Mouse (Mus musculus): ENCODE measurements around the gene Sox8.

Sox8 gene

DNA sequence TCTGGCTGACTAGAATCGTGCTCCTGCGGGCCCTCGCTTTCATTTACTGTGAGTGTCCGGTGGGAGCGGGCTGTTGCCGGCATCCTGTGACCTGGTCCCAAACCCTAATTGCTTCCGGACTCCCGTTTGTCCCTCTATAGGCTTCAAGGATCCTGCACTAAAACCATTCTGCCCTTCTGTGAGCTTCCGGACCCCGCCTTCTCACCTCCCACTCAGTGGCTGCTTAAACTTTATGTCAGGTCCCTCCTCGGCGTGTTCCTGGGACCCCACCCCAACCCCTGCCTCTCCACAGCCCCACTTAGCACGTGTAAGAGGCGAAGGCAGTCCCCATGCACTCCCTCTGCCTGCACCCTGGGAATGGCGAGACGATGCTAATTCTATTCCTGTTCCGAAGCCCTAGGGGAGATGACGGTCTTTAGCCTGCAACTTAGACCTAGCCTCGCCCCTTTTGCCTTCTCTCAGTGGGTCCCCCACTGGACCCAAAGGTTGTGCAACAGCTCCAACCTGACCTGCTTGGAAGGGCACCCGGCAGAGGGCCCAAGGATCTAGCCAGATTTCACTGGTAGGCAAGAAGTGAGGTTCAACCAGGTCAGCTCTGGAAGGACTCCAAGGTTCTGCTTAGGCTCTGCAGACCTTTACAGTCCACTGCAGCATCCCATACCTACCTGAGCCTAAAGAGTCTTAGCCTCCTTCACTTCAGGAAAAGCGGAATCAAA is 9.0 kb upstream of the Sox8 start:
- no peak for DNase-seq (ENCODE audit: low read depth, low spot score)

DNA sequence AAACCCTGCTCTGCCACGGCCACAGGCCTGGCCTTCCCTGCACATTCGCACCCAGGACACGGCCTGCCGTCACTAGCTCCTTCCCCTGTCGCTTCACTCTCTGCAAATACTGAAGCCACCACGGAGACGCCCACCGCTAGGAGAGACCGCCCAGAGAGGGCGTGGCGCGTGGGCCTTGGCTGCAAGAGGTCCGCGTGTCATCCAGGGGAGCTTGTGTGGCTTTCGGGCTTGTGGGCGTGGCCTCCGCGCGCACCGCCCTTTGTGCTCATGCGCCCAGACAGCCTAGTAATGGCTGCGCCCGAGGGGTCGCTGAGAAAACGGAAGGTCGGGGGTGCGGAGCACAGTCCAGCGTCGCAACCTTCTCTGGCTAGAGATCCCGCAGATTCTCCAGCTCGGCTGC is 8.4 kb upstream of the Sox8 start, which contains the start of gene Lmf1:
Gene Lmf1, plus strand, starts transcription at position 166 of the 400 bp plus-strand sequence.
- peak; percentile 86 for DNase-seq (ENCODE audit: low read depth, low spot score)

GRCm38 (mm10) chr17:25577702-25578101 is 7.2 kb upstream of the Sox8 start:
- no peak for DNase-seq (ENCODE audit: low read depth, low spot score)

GRCm38 (mm10) chr17:25577263-25577662 is 6.8 kb upstream of the Sox8 start:
- DNase-seq (ENCODE audit: low read depth, low spot score), result no peak

- DNase-seq (ENCODE audit: low read depth, low spot score), result no peak
Measured at GRCm38 (mm10) chr17:25576034-25576433, 5.5 kb upstream of the Sox8 start.

DNA sequence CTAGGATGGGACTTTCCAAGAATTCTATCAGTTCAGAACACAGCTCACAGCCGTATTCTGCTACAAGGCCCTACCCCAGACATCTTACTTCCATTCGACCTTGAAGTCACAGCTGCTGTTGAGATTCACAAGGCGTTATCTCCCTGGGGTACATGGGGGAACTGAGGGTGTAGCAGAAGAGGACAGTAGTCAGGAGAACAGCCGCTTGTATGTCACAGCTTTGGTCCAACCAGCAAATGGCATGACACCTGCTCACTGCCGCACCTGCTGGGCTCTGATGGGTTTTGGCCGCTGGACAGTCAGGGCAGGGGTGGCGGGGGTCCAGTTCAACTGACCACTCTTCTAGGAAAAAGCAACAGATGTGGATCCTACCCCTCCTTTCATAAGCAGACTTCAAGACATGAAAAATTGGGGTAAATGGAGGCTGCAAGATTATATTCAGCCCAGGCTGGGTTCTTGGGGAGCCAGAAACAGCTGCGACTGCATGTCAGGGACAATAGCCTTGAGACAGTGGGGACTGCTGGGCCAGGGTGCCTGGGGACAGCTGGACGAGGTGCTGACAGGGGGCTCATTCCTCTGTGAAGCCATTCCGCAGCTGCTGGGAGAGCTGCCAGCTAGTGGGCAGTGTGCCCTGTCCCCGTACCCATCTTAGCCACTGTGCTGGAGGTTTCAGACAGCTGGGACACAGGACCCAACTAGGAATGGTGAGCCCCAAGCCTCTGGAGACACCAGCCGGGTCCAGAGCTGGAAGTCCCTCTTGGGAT is 4.9 kb upstream of the Sox8 start:
- DNase-seq (ENCODE audit: low read depth, low spot score), result no peak

DNA sequence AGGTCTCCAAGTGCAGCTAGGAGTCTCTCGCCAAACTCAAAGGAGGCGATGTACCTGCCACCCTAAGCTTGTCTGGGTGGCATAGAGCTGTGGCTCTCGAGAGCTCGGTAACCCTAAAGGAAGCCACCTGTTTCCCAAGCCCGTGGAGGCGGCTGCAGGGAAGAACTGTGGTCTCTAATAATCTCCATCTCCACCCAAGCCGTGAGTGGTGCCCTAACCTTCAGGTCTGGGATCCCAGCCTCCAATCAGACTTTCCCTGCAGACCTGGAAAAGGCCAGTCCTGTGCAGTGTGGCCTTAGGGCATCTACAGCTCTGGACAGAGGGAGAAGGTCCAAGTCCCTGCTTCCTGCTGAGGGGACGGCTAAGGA is 951 bp upstream of the Sox8 start:
- no peak for DNase-seq (ENCODE audit: low read depth, low spot score)

DNA sequence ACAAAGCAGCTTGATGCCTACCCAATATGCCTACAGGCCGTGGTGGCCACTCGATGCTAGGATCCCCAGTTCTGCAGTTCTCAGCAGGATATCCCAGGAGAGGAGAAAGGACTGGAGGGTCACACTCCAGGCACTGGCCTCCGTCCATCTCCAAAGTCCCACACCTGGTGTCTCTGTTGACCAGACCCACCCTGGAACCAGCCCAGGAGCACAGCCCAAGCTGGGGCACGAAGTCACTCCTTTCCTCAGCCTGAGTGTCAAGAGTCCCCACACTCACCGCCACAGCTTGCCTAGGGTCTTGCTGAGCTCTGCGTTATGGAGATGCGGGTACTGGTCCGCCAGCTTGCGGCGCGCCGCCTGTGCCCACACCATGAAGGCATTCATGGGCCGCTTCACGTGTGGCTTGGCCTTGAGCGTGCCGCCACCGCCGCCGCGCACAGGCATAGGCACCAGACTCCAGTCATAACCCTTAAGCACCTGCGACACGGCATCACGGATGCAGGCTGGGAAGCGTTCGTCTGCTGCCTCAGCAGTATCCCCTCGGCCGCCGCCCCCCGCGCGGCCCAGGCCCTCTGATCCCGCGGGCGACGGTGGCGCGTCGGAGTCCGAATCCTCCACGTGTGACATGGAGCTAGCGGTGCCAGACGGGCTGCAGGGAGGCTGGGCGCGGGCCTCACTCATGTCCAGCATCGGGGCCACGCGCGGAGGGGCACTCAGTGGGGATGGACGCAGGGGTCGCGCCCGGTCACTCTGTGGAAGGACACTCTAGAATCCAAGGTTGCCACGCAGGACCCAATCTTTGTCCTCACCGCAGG is 446 bp downstream of the Sox8 start:
- no peak for DNase-seq (ENCODE audit: low read depth, low spot score)

GRCm38 (mm10) chr17:25568880-25569279 is 1.6 kb downstream of the Sox8 start:
- no peak for DNase-seq (ENCODE audit: low read depth, low spot score)

- DNase-seq (ENCODE audit: low read depth, low spot score), result no peak
Measured at GRCm38 (mm10) chr17:25568206-25568605, 2.3 kb downstream of the Sox8 start.

GRCm38 (mm10) chr17:25567745-25568144 is 2.7 kb downstream of the Sox8 start:
- no peak for DNase-seq (ENCODE audit: low read depth, low spot score)

DNA sequence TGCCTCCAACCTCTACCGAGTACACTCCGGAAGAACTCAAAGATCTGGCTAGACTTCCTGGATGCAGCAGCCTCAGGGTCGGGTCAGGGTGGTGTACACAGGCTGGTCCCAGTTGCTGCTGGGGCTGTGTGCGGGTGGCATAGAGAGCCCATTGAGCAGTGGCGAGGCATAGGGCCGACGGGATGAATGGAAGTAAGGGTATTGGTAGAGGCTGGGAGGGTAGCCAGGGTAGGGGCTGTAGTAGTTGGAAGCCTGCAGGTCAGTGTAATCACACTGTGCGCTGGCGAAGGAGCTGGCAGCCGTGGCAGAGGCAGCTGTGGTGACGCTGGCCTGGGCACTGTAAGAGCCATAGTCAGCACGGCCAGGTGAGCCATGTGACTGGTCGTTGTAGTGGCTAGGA is 3.2 kb downstream of the Sox8 start:
- DNase-seq (ENCODE audit: low read depth, low spot score), result no peak

- DNase-seq (ENCODE audit: low read depth, low spot score), result no peak
Measured at GRCm38 (mm10) chr17:25565860-25566600, 4.5 kb downstream of the Sox8 start.

- DNase-seq (ENCODE audit: low read depth, low spot score), result no peak
Measured at GRCm38 (mm10) chr17:25565244-25565643, 5.2 kb downstream of the Sox8 start.

GRCm38 (mm10) chr17:25564481-25564880 is 6.0 kb downstream of the Sox8 start:
- DNase-seq (ENCODE audit: low read depth, low spot score), result no peak

DNA sequence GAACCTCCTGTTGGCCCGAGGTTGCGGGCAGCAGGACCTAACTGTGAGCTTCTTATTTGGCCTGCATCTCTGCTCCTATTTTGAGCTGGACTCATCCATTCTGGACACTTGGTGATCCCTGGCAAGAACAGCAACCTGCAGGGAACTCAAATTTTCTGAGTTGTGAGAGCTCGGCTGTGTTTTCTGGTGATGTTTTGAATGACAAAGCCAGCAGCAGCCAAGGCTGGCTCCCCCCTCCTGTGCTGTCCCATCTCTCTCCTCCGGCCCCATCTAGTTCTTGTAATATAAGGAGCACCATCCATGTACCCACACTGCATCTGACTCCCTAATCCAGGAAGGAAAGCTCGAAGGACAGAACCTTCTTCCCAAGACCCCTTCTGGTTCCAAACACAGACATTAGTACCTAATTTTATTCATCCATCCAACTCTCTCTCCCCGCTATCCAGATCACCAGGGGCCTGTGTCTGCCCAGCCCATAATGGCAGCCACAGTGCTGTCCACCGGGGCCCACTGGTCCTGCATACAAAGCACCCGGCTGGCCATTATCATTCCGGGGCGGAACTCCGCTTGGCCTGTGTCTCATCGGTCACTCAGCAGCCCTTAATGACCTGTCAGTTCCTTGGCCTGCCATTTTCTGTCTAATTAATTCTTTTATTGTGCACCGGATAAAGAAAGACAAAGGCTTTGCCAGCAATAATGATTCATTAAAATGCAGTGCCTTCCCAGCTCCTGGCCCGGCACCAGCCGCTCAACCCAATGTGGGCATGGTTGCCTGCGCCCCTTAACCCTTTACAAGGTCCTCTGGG is 9.1 kb downstream of the Sox8 start:
- DNase-seq (ENCODE audit: low read depth, low spot score), result no peak

DNA sequence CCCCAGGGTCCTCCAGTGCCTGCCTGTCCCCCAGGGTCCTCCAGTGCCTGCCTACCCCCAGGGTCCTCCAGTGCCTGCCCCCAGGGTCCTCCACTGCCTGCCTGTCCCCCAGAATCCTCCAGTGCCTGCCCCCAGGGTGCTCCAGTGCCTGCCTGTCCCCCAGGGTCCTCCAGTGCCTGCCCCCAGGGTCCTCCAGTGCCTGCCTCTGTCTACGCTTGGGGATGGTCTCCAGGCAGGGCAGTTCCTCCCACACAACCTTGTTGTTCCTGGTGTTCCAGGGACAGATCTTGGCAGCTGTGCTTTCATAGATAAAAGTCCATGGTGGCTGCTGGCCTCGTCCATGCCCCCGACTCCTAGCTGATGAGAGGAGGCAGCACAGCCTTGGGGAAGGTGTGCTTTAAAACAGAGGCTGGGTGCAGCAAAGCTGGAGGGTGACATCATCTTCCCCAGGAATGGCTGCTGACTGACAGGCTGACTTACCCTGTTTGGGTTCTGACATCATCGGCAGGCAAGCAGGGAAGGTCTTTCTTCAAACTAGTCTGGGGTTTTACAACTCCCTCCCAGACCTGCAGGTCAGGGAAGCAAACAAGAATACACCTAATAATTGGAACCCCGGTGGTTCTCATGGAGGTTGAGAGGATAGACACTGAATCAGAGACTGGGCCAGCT is 9.8 kb downstream of the Sox8 start:
- DNase-seq (ENCODE audit: low read depth, low spot score), result no peak

DNA sequence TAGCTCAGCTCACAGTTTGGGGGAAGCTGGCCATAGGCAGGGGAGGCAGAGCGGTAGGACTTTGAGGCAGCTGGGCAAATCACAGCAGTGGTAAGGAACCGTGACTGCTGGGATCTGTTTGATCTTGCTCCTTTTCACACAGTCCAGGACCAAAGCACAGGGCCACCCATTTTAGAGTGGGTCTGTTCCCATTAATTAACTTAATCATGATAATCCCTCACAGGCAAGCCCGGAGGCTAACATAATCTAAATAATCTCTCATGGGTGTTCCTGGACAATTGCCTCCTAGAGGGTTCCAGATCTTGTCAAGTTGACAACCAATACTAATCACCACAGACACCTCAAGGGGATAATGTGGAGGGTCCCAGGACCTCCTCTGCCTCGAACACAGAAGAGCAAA is 10.9 kb downstream of the Sox8 start:
- no peak for DNase-seq (ENCODE audit: low read depth, low spot score)

DNA sequence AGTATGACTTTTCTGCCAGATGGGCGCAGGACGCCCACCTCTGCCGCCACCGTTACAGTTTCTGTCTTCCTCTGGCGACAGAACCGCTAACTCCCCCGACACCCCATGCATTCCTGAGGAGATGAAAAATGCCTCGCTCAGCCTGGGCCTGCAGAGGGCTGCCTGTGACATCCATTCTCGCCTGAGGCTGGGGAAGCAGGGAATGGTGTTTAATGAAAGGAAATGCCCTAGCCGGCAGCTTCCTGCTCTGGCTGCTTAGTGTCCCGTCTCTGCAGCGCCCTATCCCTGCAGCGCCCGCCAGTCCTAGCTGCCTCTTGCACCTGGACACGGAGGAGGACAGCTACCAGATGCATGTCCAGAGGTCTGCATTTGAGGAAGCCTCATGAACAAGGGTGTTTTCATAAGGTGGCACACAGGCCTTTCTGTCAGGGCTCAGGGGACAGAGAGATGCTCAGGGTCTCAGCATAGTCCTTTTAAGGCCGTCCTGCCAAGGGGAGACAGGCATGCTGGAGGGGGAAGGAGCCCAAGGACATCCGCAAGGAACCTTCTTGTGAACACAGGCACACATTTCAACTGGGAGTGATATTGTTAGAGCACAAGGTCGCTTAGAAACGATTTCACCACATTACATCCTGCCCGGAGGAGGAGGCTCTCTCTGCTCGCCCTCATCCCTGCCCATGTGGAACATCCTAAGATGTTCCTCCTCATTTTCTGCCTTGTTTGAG is 13.7 kb downstream of the Sox8 start:
- no peak for DNase-seq (ENCODE audit: low read depth, low spot score)
